Mouse (Mus musculus): ENCODE data around the gene Cyp2j13.

- TF ChIP-seq TAL1 (IDR thresholded peaks at IDR 0.05; ENCODE audit: low read length) (no peak), GATA1 (IDR thresholded peaks at IDR 0.05; ENCODE audit: low read length) (no peak)
Measured at GRCm38 (mm10) chr4:96022803-96023202, 54.5 kb downstream of the Cyp2j13 start.

Measured in erythroblast, embryonic 14.5 days (primary cell).